Comparison of ENCODE assay signal across 20 mouse cellular contexts in genomic region chr16:57329028-57329427, GRCm38 (mm10). TPM values are rescaled to one million over a fixed set of nuclear protein-coding genes. Genes with fewer than 3 reads are reported as not detected.
DNase-seq lines count a peak whose midpoint lies in the region; ATAC-seq and TF ChIP-seq lines count a peak whose summit lies in the region.
"Had no signal": no experiment of that assay in that cellular context is flagged by ENCODE, and none has a peak within 500 bp of the region (broad histone marks: within the 10 kb centered on the region; RNA-seq: fewer than 3 reads in every experiment).

No protein-coding gene starts in this region.

- H3K4me1 ChIP-seq in heart, embryonic 11.5 days (ENCODE audit: control insufficient read depth, insufficient read depth, low read length): no peaks in the 10 kb centered on the region
- no peaks in the 10 kb centered on the region for H3K4me1 ChIP-seq in lung, embryonic 14.5 days (ENCODE audit: insufficient read depth)
- peaks cover 4% of the 10 kb centered on the region; the same call in 1 of the 2 replicates for H3K4me1 ChIP-seq in heart, embryonic 15.5 days (replicated peaks)
- H3K4me1 ChIP-seq: forebrain, embryonic 15.5 days; liver, embryonic 15.5 days; midbrain, embryonic 10.5 days had no signal

- H3K9ac ChIP-seq in heart, embryonic 11.5 days (ENCODE audit: low read depth, low read length): no peak overlapping the region
- no peak overlapping the region for H3K9ac ChIP-seq in lung, embryonic 14.5 days
- no peak overlapping the region for H3K9ac ChIP-seq in heart, embryonic 15.5 days
- H3K9ac ChIP-seq: forebrain, embryonic 15.5 days; liver, embryonic 15.5 days had no signal

- TF ChIP-seq CTCF in lung, embryonic 14.5 days (IDR thresholded peaks at IDR 0.05; ENCODE audit: low read depth): no peak
- no peak for TF ChIP-seq CTCF in left cerebral cortex, adult 2 months (IDR thresholded peaks at IDR 0.05)

- H3K27ac ChIP-seq in heart, embryonic 11.5 days (ENCODE audit: low read depth, low read length): no peak overlapping the region
- peak overlapping the region; percentile 56; the same call in 1 of the 2 replicates for H3K27ac ChIP-seq in lung, embryonic 14.5 days (ENCODE audit: low read depth)
- peak overlapping the region; percentile 36 for H3K27ac ChIP-seq in heart, embryonic 15.5 days
- no peak overlapping the region for H3K27ac ChIP-seq in left cerebral cortex, adult 2 months
- H3K27ac ChIP-seq: forebrain, embryonic 15.5 days; liver, embryonic 15.5 days; midbrain, embryonic 10.5 days had no signal

- intact Hi-C loops in left cerebral cortex, adult 2 months (cut with DNase I): no loop called here

- no peaks in the 10 kb centered on the region for H3K27me3 ChIP-seq in heart, embryonic 11.5 days (ENCODE audit: control insufficient read depth, insufficient read depth, low read length)
- H3K27me3 ChIP-seq in lung, embryonic 14.5 days (ENCODE audit: insufficient read depth, low read length): no peaks in the 10 kb centered on the region
- no peaks in the 10 kb centered on the region for H3K27me3 ChIP-seq in heart, embryonic 15.5 days
- H3K27me3 ChIP-seq: forebrain, embryonic 15.5 days; liver, embryonic 15.5 days had no signal

- H3K4me3 ChIP-seq in heart, embryonic 11.5 days (ENCODE audit: low read depth, low read length): no peak overlapping the region
- no peak overlapping the region for H3K4me3 ChIP-seq in lung, embryonic 14.5 days (ENCODE audit: low read depth, low read length)
- H3K4me3 ChIP-seq in heart, embryonic 15.5 days: no peak overlapping the region
- no peak overlapping the region for H3K4me3 ChIP-seq in left cerebral cortex, adult 2 months
- H3K4me3 ChIP-seq: erythroblast, embryonic 14.5 days; forebrain, embryonic 15.5 days; liver, embryonic 15.5 days; midbrain, embryonic 10.5 days had no signal

- 84% methylated on average over 8 of the region's 8 CpGs for WGBS in heart, embryonic 11.5 days (ENCODE audit: insufficient replicate concordance)
- WGBS in lung, embryonic 14.5 days: 69% methylated on average over 8 of the region's 8 CpGs
- WGBS in heart, embryonic 15.5 days: 65% methylated on average over 8 of the region's 8 CpGs

- ATAC-seq in heart, embryonic 11.5 days (replicated peaks; ENCODE audit: insufficient number of reproducible peaks, low FRiP score, low TSS enrichment): no peak
- ATAC-seq in lung, embryonic 14.5 days (ENCODE audit: insufficient read depth): no peak
- no peak for ATAC-seq in heart, embryonic 15.5 days (replicated peaks; ENCODE audit: insufficient number of reproducible peaks, insufficient read depth, low FRiP score, low read depth)
- no peak for ATAC-seq in granulocyte monocyte progenitor cell, adult 5-6 weeks (replicated peaks; ENCODE audit: poor library complexity, severe bottlenecking)
- ATAC-seq: forebrain, embryonic 15.5 days; inflammation-experienced regulatory T-cells, adult 6 months had no signal

- H3K9me3 ChIP-seq in heart, embryonic 11.5 days (replicated peaks; ENCODE audit: control insufficient read depth, low read length): no peaks in the 10 kb centered on the region
- no peaks in the 10 kb centered on the region for H3K9me3 ChIP-seq in lung, embryonic 14.5 days (ENCODE audit: low read depth, low read length)
- no peaks in the 10 kb centered on the region for H3K9me3 ChIP-seq in heart, embryonic 15.5 days (replicated peaks)
- H3K9me3 ChIP-seq: forebrain, embryonic 15.5 days; liver, embryonic 15.5 days; midbrain, embryonic 10.5 days had no signal

- DNase-seq in heart, adult 11 months: peak; percentile 94
- DNase-seq in lung, embryonic 14.5 days: no peak
- no peak for DNase-seq in lung, adult 18-20 months
- no peak for DNase-seq in retina, postnatal 1 day
- DNase-seq in left cerebral cortex, adult 2 months (ENCODE audit: extremely low spot score in 1 of 2, low spot score in 2 of 2): no peak
- DNase-seq: cerebellum, adult 2 months; kidney, postnatal 36 days; lung, postnatal 36 days; thymus, postnatal 25 days had no signal

- H3K36me3 ChIP-seq in heart, embryonic 11.5 days (ENCODE audit: control insufficient read depth, insufficient read depth, low read length): no peaks in the 10 kb centered on the region
- no peaks in the 10 kb centered on the region for H3K36me3 ChIP-seq in lung, embryonic 14.5 days (ENCODE audit: insufficient read depth)
- H3K36me3 ChIP-seq in heart, embryonic 15.5 days: no peaks in the 10 kb centered on the region
- H3K36me3 ChIP-seq: forebrain, embryonic 15.5 days; liver, embryonic 15.5 days; midbrain, embryonic 10.5 days had no signal

- no peak overlapping the region for H3K4me2 ChIP-seq in heart, embryonic 11.5 days
- no peak overlapping the region for H3K4me2 ChIP-seq in lung, embryonic 14.5 days
- no peak overlapping the region for H3K4me2 ChIP-seq in heart, embryonic 15.5 days
- H3K4me2 ChIP-seq: forebrain, embryonic 15.5 days; liver, embryonic 15.5 days had no signal

RNA-seq across cellular contexts. Expression of gene Filip1l, which starts 23.9 kb away (rescaled TPM):
- polyA plus RNA-seq in heart, embryonic 11.5 days (2014; fragmentation: Nextera tagmentation; extraction: Ambion mirVana): 26.0 and 26.8 TPM in 2 replicates
- 29.0 and 29.2 TPM in 2 replicates for polyA plus RNA-seq in lung, embryonic 14.5 days (2014; fragmentation: Nextera tagmentation; extraction: Ambion mirVana)
- polyA plus RNA-seq in heart, embryonic 15.5 days (2015; fragmentation: Nextera tagmentation; extraction: Ambion mirVana): 24.0 and 25.0 TPM in 2 replicates
- total RNA-seq in granulocyte monocyte progenitor cell, adult 5-6 weeks (2014; fragmentation: Nextera tagmentation): 3.7 and 6.7 TPM in 2 replicates
- 3.0 and 4.4 TPM in 2 replicates for total RNA-seq in granulocyte monocyte progenitor cell, adult 5-6 weeks (2017)
- total RNA-seq in left cerebral cortex, adult 2 months (2021): 1 to 10 TPM; 3.0 to 3.7 TPM
- polyA plus RNA-seq: erythroblast, embryonic 14.5 days had no signal

RNA-seq across cellular contexts. Expression of gene Tmem30c, which starts 36.4 kb away (rescaled TPM):
- 0.10 TPM in 1 of 2 replicates, not detected in the other for polyA plus RNA-seq in heart, embryonic 11.5 days (2014; fragmentation: Nextera tagmentation; extraction: Ambion mirVana)
- 0.07 TPM in 1 of 2 replicates, not detected in the other for polyA plus RNA-seq in lung, embryonic 14.5 days (2014; fragmentation: Nextera tagmentation; extraction: Ambion mirVana)
- polyA plus RNA-seq in heart, embryonic 15.5 days (2015; fragmentation: Nextera tagmentation; extraction: Ambion mirVana): not detected in 2 replicates
- not detected in 2 replicates for total RNA-seq in granulocyte monocyte progenitor cell, adult 5-6 weeks (2014; fragmentation: Nextera tagmentation)
- total RNA-seq in granulocyte monocyte progenitor cell, adult 5-6 weeks (2017): not detected in 2 replicates
- total RNA-seq in left cerebral cortex, adult 2 months (2021): under 1 TPM; 0.29 to 0.42 TPM
- total RNA-seq: adrenal gland, adult 18-20 months; heart, postnatal 14 days had no signal
- polyA plus RNA-seq: erythroblast, embryonic 14.5 days; liver, embryonic 15.5 days; spleen, adult 2 months had no signal

Comparison
In these comparisons a context has a peak if more than half of its experiments do, and no peak if none do; other contexts are left out.
1. H3K27ac ChIP-seq: peak in lung, embryonic 14.5 days (single experiment) and heart, embryonic 15.5 days (single experiment); none in heart, embryonic 11.5 days (single experiment) and left cerebral cortex, adult 2 months (single experiment).